Mouse (Mus musculus) limb, embryonic 11.5 days (tissue): ENCODE data around the gene Fbxo17. TPM values are rescaled to one million over a fixed set of nuclear protein-coding genes. Genes with fewer than 3 reads are reported as not detected.

Source experiments
- ATAC-seq: fragments of 200-750 bp; cut with Nextera tagmentation; 2 replicates; pipeline ENCODE4 v1.8.0; 2017; ENCODE audit warnings: low read depth; ENCODE audit not compliant: insufficient number of reproducible peaks, low FRiP score, low TSS enrichment
- DNase-seq: peaks from one replicate; pipeline ENCODE4 v3.0.0-alpha.2; 2015; ENCODE audit warnings: low spot score
- H3K27ac ChIP-seq: fragments of 300-500 bp; sonication (generic); replicated peaks from 2 replicates; pipeline ENCODE4 v1.5.1; 2014; ENCODE audit warnings: low read depth, mild to moderate bottlenecking, low read length
- H3K27me3 ChIP-seq: fragments of 300-500 bp; sonication (generic); 2 replicates; pipeline ENCODE4 v1.6.1; 2014; ENCODE audit warnings: mild to moderate bottlenecking, low read length, mixed read lengths; ENCODE audit not compliant: control insufficient read depth, insufficient read depth
- H3K36me3 ChIP-seq: fragments of 300-500 bp; sonication (generic); 2 replicates; pipeline ENCODE4 v1.6.1; 2014; ENCODE audit warnings: mild to moderate bottlenecking, low read length, moderate library complexity, mixed read lengths; ENCODE audit not compliant: control insufficient read depth, insufficient read depth
- H3K4me1 ChIP-seq: fragments of 300-500 bp; sonication (generic); 2 replicates; pipeline ENCODE4 v1.6.1; 2014; ENCODE audit warnings: low read length, mixed read lengths; ENCODE audit not compliant: control insufficient read depth, insufficient read depth
- H3K4me2 ChIP-seq: fragments of 300-500 bp; sonication (generic); 2 replicates; pipeline ENCODE4 v1.6.1; 2014; ENCODE audit warnings: low read depth, mild to moderate bottlenecking, moderate library complexity; ENCODE audit not compliant: severe bottlenecking
- H3K4me3 ChIP-seq: fragments of 300-500 bp; sonication (generic); 2 replicates; pipeline ENCODE4 v1.5.1; 2014; ENCODE audit warnings: low read depth, low read length
- H3K9ac ChIP-seq: fragments of 300-500 bp; sonication (generic); 2 replicates; pipeline ENCODE4 v1.6.1; 2014; ENCODE audit warnings: mild to moderate bottlenecking, low read length
- H3K9me3 ChIP-seq: fragments of 300-500 bp; sonication (generic); 2 replicates; pipeline ENCODE4 v1.6.1; 2016; ENCODE audit warnings: low read length; ENCODE audit not compliant: control insufficient read depth
- WGBS: fragments of 180-500 bp; shearing (Covaris S2); extraction: QIAGEN DNeasy Blood & Tissue Kit; methylation state at CpG from one replicate; pipeline ENCODE4 v1.1.7; 2014; 5-methylcytosine and 5-hydroxymethylcytosine counted together
- polyA plus RNA-seq: library from polyadenylated mRNA; unstranded; fragments of >200 nt; fragmentation: Nextera tagmentation; extraction: Ambion mirVana; gene quantifications from 2 replicates; pipeline ENCODE4 v1.2.1, GENCODE M21; 2014

Fbxo17 gene
- polyA plus RNA-seq, 1 experiment from 2014 or later, result 16.4 TPM

DNA sequence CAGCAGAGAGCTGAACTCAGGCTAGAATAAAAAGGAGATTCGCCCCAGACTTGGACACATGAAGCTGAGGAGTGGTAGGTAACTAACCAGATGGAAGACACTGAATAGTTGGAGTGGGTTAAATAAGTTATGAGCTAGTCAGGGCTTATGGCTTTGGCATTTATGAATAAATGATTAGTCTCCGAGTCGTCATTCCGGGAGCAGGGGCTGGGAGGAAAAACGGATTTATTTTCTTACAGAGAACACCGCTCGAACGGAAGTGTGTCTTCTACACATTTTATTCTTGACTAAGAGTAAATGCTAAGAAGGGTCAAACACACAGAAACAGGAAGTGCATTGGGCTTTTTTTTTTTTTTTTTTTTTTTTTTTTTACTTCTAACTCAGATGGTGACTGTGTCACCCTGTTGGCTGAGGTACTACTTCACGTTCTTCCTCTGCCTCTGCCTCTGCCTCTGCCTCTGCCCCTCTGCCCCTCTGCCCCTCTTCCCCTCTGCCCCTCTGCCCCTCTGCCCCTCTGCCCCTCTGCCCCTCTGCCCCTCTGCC lies 13.9 kb upstream of the Fbxo17 start:
- no peak for ATAC-seq
- Histone ChIP-seq H3K4me1 (no peaks in the 10 kb centered on the region), H3K27ac (no peak overlapping the region), H3K4me3 (no peak overlapping the region), H3K36me3 (no peaks in the 10 kb centered on the region), H3K4me2 (no peak overlapping the region), H3K9me3 (no peaks in the 10 kb centered on the region; the same call in 1 of the 2 replicates), H3K27me3 (no peaks in the 10 kb centered on the region), H3K9ac (no peak overlapping the region)
- 71% methylated on average over 9 of the region's 9 CpGs for WGBS
- no peak for DNase-seq

DNA sequence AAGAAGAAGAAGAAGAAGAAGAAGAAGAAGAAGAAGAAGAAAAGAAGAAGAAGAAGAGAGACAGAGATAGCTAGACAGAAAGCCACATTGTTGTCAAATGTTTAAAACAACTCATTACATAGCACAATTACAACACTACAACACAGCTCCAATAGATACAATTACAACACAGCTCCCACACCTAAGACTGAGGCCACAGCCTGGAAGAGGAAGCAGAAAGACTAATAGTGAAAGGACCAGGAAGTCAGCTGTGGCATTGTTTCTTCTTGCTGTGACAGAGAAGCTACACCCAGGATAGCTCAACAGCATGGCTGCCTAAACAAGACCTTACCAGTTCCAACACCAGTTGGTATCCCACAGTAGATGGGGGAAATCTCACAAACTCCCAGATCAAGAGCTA lies 7.2 kb upstream of the Fbxo17 start:
- no peak for DNase-seq
- no peak overlapping the region for H3K4me2 ChIP-seq
- H3K4me1 ChIP-seq, result no peaks in the 10 kb centered on the region
- H3K9me3 ChIP-seq, result no peaks in the 10 kb centered on the region; the same call in 1 of the 2 replicates
- H3K27me3 ChIP-seq, result no peaks in the 10 kb centered on the region
- H3K27ac ChIP-seq, result no peak overlapping the region
- H3K36me3 ChIP-seq, result no peaks in the 10 kb centered on the region
- ATAC-seq, result no peak
- no peak overlapping the region for H3K4me3 ChIP-seq
- no peak overlapping the region for H3K9ac ChIP-seq

GRCm38 (mm10) chr7:28710962-28711361 lies 5.6 kb upstream of the Fbxo17 start:
- Histone ChIP-seq H3K27ac (no peak overlapping the region), H3K36me3 (no peaks in the 10 kb centered on the region), H3K4me1 (no peaks in the 10 kb centered on the region), H3K9ac (no peak overlapping the region), H3K4me3 (no peak overlapping the region), H3K4me2 (no peak overlapping the region), H3K27me3 (no peaks in the 10 kb centered on the region), H3K9me3 (no peaks in the 10 kb centered on the region; the same call in 1 of the 2 replicates)
- DNase-seq (no peak), ATAC-seq (no peak)
- WGBS, result 65% methylated on average over 3 of the region's 3 CpGs

- DNase-seq, result no peak
- H3K9me3 ChIP-seq, result no peaks in the 10 kb centered on the region
- H3K4me1 ChIP-seq, result 0 out of 2 replicates have a peak, but pooled peaks cover 5% of the 10 kb centered on the region
- no peak for ATAC-seq
- no peak overlapping the region for H3K9ac ChIP-seq
- H3K27ac ChIP-seq, result no peak overlapping the region
- H3K4me3 ChIP-seq, result no peak overlapping the region
- no peak overlapping the region for H3K4me2 ChIP-seq
- no peaks in the 10 kb centered on the region for H3K27me3 ChIP-seq
- WGBS, result 76% methylated on average over 5 of the region's 5 CpGs
- no peaks in the 10 kb centered on the region for H3K36me3 ChIP-seq
Measured at GRCm38 (mm10) chr7:28714667-28715066, 1.9 kb upstream of the Fbxo17 start.

- Histone ChIP-seq H3K36me3 (no peaks in the 10 kb centered on the region), H3K9me3 (no peaks in the 10 kb centered on the region), H3K4me1 (0 out of 2 replicates have a peak, but pooled peaks cover 5% of the 10 kb centered on the region), H3K9ac (no peak overlapping the region), H3K4me2 (no peak overlapping the region), H3K4me3 (no peak overlapping the region), H3K27me3 (no peaks in the 10 kb centered on the region), H3K27ac (no peak overlapping the region)
- DNase-seq (no peak), ATAC-seq (no peak)
- 91% methylated on average over 2 of the region's 2 CpGs for WGBS
Measured at GRCm38 (mm10) chr7:28715598-28715997, 1.0 kb upstream of the Fbxo17 start.

DNA sequence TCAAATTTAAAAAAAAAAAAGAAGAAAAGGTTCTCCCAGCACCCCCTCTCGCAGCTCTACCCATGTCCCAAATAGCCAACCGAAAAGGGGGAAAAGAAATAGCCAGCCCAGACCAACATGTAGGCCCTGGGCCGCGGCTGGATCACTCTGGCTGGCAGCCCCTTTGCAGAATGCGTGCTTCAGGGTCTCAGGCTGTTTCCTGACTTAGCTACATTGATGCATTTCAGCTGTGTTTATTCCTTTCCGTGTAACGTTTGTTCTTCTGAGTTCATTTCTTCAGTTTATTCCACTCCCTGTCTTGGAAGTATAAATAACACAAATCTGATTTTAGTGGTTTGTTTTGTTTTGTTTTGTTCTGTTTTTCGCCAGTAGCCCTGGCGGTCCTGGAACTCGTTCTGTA lies 1.1 kb downstream of the Fbxo17 start:
- H3K4me3 ChIP-seq, result no peak overlapping the region
- DNase-seq, result no peak
- H3K27ac ChIP-seq, result no peak overlapping the region
- no peaks in the 10 kb centered on the region for H3K9me3 ChIP-seq
- no peak overlapping the region for H3K4me2 ChIP-seq
- 0 out of 2 replicates have a peak, but pooled peaks cover 5% of the 10 kb centered on the region for H3K4me1 ChIP-seq
- 86% methylated on average over 10 of the region's 10 CpGs for WGBS
- no peaks in the 10 kb centered on the region for H3K27me3 ChIP-seq
- no peak for ATAC-seq
- no peaks in the 10 kb centered on the region for H3K36me3 ChIP-seq
- no peak overlapping the region for H3K9ac ChIP-seq

- no peak overlapping the region for H3K4me2 ChIP-seq
- WGBS, result 50% methylated on average over 4 of the region's 4 CpGs
- DNase-seq (no peak), ATAC-seq (no peak)
- H3K9me3 ChIP-seq, result no peaks in the 10 kb centered on the region
- 0 out of 2 replicates have a peak, but pooled peaks cover 5% of the 10 kb centered on the region for H3K4me1 ChIP-seq
- H3K27me3 ChIP-seq, result no peaks in the 10 kb centered on the region
- H3K36me3 ChIP-seq, result no peaks in the 10 kb centered on the region
- H3K27ac ChIP-seq, result no peak overlapping the region
- no peak overlapping the region for H3K9ac ChIP-seq
- no peak overlapping the region for H3K4me3 ChIP-seq
Measured at GRCm38 (mm10) chr7:28719159-28719558, 2.6 kb downstream of the Fbxo17 start.

DNA sequence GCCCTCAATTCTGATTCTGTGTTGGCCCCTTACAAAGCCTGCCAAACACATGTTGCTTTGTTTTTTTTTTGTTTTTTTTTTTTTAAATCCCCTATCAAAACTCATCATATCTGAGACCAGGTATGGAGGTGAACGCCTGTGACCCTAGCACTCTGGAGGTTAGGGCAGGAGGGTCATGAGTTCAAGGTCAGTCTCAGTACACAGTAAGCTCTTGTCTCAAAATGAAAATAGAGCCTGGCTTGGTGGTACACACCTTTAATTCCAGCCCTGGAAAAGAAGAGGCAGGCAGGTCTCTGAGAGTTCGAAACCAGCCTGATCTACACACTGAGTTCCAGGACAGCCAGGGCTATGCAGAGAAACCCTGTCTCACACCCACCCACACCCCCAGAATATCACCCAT lies 3.0 kb downstream of the Fbxo17 start:
- WGBS, result 80% methylated on average over 2 of the region's 2 CpGs
- no peak overlapping the region for H3K9ac ChIP-seq

More for the DNA sequence above, 3.0 kb downstream of the Fbxo17 start:
- DNase-seq (no peak), ATAC-seq (no peak)
- no peaks in the 10 kb centered on the region for H3K36me3 ChIP-seq
- H3K27ac ChIP-seq, result no peak overlapping the region
- H3K27me3 ChIP-seq, result no peaks in the 10 kb centered on the region
- H3K4me2 ChIP-seq, result no peak overlapping the region
- H3K4me1 ChIP-seq, result 0 out of 2 replicates have a peak, but pooled peaks cover 5% of the 10 kb centered on the region
- H3K9me3 ChIP-seq, result no peaks in the 10 kb centered on the region
- H3K4me3 ChIP-seq, result no peak overlapping the region
